Mouse (Mus musculus) midbrain, postnatal 0 days (tissue): ENCODE results near the gene Hhipl1. TPM values are rescaled to one million over a fixed set of nuclear protein-coding genes. Genes with fewer than 3 reads are reported as not detected.

ENCODE experiments used
- ATAC-seq: fragments of 200-750 bp; cut with Nextera tagmentation; 2 replicates; pipeline ENCODE4 v1.8.0; 2017; ENCODE audit warnings: moderate number of reproducible peaks, mild to moderate bottlenecking, moderate TSS enrichment, moderate library complexity; ENCODE audit not compliant: low FRiP score
- DNase-seq: peaks from one replicate; pipeline ENCODE4 v3.0.0-alpha.2; 2015; ENCODE audit warnings: low spot score
- H3K27ac ChIP-seq: fragments of 300-500 bp; sonication (generic); 2 replicates; pipeline ENCODE4 v1.5.1; 2014; ENCODE audit warnings: low read depth, mild to moderate bottlenecking, low read length, mixed read lengths
- H3K27me3 ChIP-seq: fragments of 300-500 bp; sonication (generic); 2 replicates; pipeline ENCODE4 v1.6.1; 2014; ENCODE audit warnings: low read length, control low read depth, mixed read lengths; ENCODE audit not compliant: insufficient read depth
- H3K36me3 ChIP-seq: fragments of 300-500 bp; sonication (generic); 2 replicates; pipeline ENCODE4 v1.6.1; 2014; ENCODE audit warnings: low read length, control low read depth, mixed read lengths; ENCODE audit not compliant: insufficient read depth
- H3K4me1 ChIP-seq: fragments of 300-500 bp; sonication (generic); 2 replicates; pipeline ENCODE4 v1.6.1; 2014; ENCODE audit warnings: mild to moderate bottlenecking, control low read depth, antibody characterized with exemption, low read length, mixed read lengths; ENCODE audit not compliant: insufficient read depth
- H3K4me2 ChIP-seq: fragments of 300-500 bp; sonication (generic); 2 replicates; pipeline ENCODE4 v1.6.1; 2014; ENCODE audit warnings: low read depth, mild to moderate bottlenecking, low read length, mixed read lengths; ENCODE audit not compliant: poor library complexity, severe bottlenecking
- H3K4me3 ChIP-seq: fragments of 300-500 bp; sonication (generic); 2 replicates; pipeline ENCODE4 v1.5.1; 2014; ENCODE audit warnings: low read depth, mild to moderate bottlenecking, low read length, moderate library complexity
- H3K9ac ChIP-seq: fragments of 300-500 bp; sonication (generic); replicated peaks from 2 replicates; pipeline ENCODE4 v1.6.1; 2014; ENCODE audit warnings: mild to moderate bottlenecking, low read length, moderate library complexity, mixed read lengths; ENCODE audit not compliant: poor library complexity, severe bottlenecking
- H3K9me3 ChIP-seq: fragments of 300-500 bp; sonication (generic); 2 replicates; pipeline ENCODE4 v1.6.1; 2016; ENCODE audit warnings: low read length, control low read depth
- CTCF ChIP-seq: IDR thresholded peaks from 2 replicates; pipeline ENCODE4 v1.5.1; 2016; ENCODE audit warnings: antibody characterized with exemption, mild to moderate bottlenecking
- WGBS: fragments of 180-500 bp; shearing (Covaris S2); extraction: QIAGEN DNeasy Blood & Tissue Kit; methylation state at CpG from one replicate; pipeline ENCODE4 v1.1.7; 2014; 5-methylcytosine and 5-hydroxymethylcytosine counted together
- polyA plus RNA-seq: library from polyadenylated mRNA; unstranded; fragments of >200 nt; fragmentation: Nextera tagmentation; extraction: Ambion mirVana; gene quantifications from 2 replicates; pipeline ENCODE4 v1.2.1, GENCODE M21; 2015
- total RNA-seq: library from RNA; depleted of rRNA; stranded (reverse); fragments of >200 nt; gene quantifications from 2 replicates; pipeline ENCODE4 v1.2.3, GENCODE M21; 2014

The Hhipl1 gene
- total and polyA plus RNA-seq, 2 experiments from 2014 or later: 2.7 to 10.4 TPM

- Histone ChIP-seq H3K4me3 (no peak overlapping the region), H3K27me3 (no peaks in the 10 kb centered on the region), H3K9ac (no peak overlapping the region), H3K36me3 (no peaks in the 10 kb centered on the region), H3K9me3 (no peaks in the 10 kb centered on the region), H3K4me1 (no peaks in the 10 kb centered on the region), H3K4me2 (no peak overlapping the region), H3K27ac (no peak overlapping the region)
- ATAC-seq: no peak
- 87% methylated on average over 2 of the region's 2 CpGs for WGBS
- TF ChIP-seq CTCF: no peak
- DNase-seq: peak; percentile 21
Measured at GRCm38 (mm10) chr12:108367909-108368308, 61.8 kb downstream of the Hhipl1 start.

GRCm38 (mm10) chr12:108368921-108369320 is 62.9 kb downstream of the Hhipl1 start:
- H3K4me2 ChIP-seq: no peak overlapping the region
- no peak for TF ChIP-seq CTCF
- no peak for DNase-seq

GRCm38 (mm10) chr12:108370596-108371428 is 64.7 kb downstream of the Hhipl1 start, which contains the start of gene Eml1:
Gene Eml1 (plus strand): TSS chr12:108370957.
- DNase-seq (no peak), ATAC-seq (no peak)
- H3K4me3 ChIP-seq: no peak within 1 kb of the TSS
- no peaks in the 10 kb centered on the region for H3K36me3 ChIP-seq
- TF ChIP-seq CTCF: no peak
- H3K27ac ChIP-seq: no peak within 1 kb of the TSS
- H3K4me1 ChIP-seq: no peaks in the 10 kb centered on the region
- H3K27me3 ChIP-seq: no peaks in the 10 kb centered on the region
- no peaks in the 10 kb centered on the region for H3K9me3 ChIP-seq
- WGBS: 79% methylated on average over 19 of the region's 19 CpGs
- no peak within 1 kb of the TSS for H3K9ac ChIP-seq
- no peak within 1 kb of the TSS for H3K4me2 ChIP-seq

More at GRCm38 (mm10) chr12:108368921-108369320, 62.9 kb downstream of the Hhipl1 start:
- H3K4me1 ChIP-seq: no peaks in the 10 kb centered on the region
- no peaks in the 10 kb centered on the region for H3K9me3 ChIP-seq
- no peaks in the 10 kb centered on the region for H3K36me3 ChIP-seq
- 61% methylated on average over 5 of the region's 5 CpGs for WGBS
- H3K9ac ChIP-seq: no peak overlapping the region
- H3K4me3 ChIP-seq: no peak overlapping the region
- no peak for ATAC-seq
- no peaks in the 10 kb centered on the region for H3K27me3 ChIP-seq
- no peak overlapping the region for H3K27ac ChIP-seq

- Histone ChIP-seq H3K27me3 (no peaks in the 10 kb centered on the region), H3K36me3 (no peaks in the 10 kb centered on the region), H3K4me2 (no peak overlapping the region), H3K4me3 (no peak overlapping the region), H3K27ac (no peak overlapping the region), H3K9ac (no peak overlapping the region), H3K9me3 (no peaks in the 10 kb centered on the region), H3K4me1 (no peaks in the 10 kb centered on the region)
- 73% methylated on average over 6 of the region's 6 CpGs for WGBS
- DNase-seq: no peak
- no peak for ATAC-seq
- no peak for TF ChIP-seq CTCF
Measured at GRCm38 (mm10) chr12:108371429-108371765, 65.3 kb downstream of the Hhipl1 start.

GRCm38 (mm10) chr12:108372241-108372640 is 66.2 kb downstream of the Hhipl1 start:
- DNase-seq: no peak
- Histone ChIP-seq H3K27me3 (no peaks in the 10 kb centered on the region), H3K9me3 (no peaks in the 10 kb centered on the region), H3K36me3 (no peaks in the 10 kb centered on the region), H3K4me3 (no peak overlapping the region), H3K4me1 (no peaks in the 10 kb centered on the region), H3K27ac (no peak overlapping the region), H3K9ac (no peak overlapping the region), H3K4me2 (no peak overlapping the region)
- no peak for TF ChIP-seq CTCF
- 67% methylated on average over 17 of the region's 17 CpGs for WGBS
- ATAC-seq: no peak

GRCm38 (mm10) chr12:108373611-108374010 is 67.5 kb downstream of the Hhipl1 start:
- no peak for DNase-seq
- Histone ChIP-seq H3K9ac (no peak overlapping the region), H3K27me3 (no peaks in the 10 kb centered on the region), H3K4me3 (no peak overlapping the region), H3K4me1 (no peaks in the 10 kb centered on the region), H3K4me2 (no peak overlapping the region), H3K27ac (no peak overlapping the region), H3K9me3 (no peaks in the 10 kb centered on the region), H3K36me3 (no peaks in the 10 kb centered on the region)
- 76% methylated on average over 9 of the region's 9 CpGs for WGBS
- TF ChIP-seq CTCF: no peak
- no peak for ATAC-seq
